Mouse (Mus musculus) lung, postnatal 0 days (tissue): ENCODE measurements at regions not wholly inside any gene's neighbourhood (a gene's known extent, or its start where the extent isn't known, plus 50 kb on each side); places are given as distances from the start of the nearest gene placed in this dataset.

Source experiments
- CTCF ChIP-seq: IDR thresholded peaks from 2 replicates; pipeline ENCODE4 v1.5.1; 2016; ENCODE audit warnings: antibody characterized with exemption, mild to moderate bottlenecking
- EP300 ChIP-seq: IDR thresholded peaks from 2 replicates; pipeline ENCODE4 v1.6.1; 2016; ENCODE audit warnings: antibody characterized with exemption, mild to moderate bottlenecking, control low read depth

DNA sequence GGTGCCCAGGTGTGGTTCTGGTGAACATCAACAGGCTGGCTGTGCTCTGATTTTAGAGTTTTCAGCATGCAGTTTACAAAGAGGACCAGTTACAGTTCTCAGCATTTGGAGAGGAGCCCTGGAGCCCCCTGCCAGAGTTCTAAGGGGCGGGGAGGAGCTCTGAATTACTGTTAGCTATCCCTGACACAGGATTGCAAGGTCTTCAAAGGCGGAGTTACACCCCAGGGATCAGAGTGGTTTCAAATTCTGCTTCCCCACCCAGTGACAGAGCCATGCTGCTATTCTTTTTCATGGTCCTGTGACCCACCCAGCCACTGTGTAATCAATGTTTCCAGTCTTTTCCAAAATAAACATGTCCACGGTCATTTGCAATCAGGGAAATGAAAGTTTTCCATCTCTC, 134.1 kb upstream of the Peli2 start:
- no peak for TF ChIP-seq EP300
- TF ChIP-seq CTCF, result no peak
